Mouse (Mus musculus): ENCODE data around the gene Csf2rb. TPM values are rescaled to one million over a fixed set of nuclear protein-coding genes. Genes with fewer than 3 reads are reported as not detected.

Csf2rb gene
- polyA plus RNA-seq, 1 experiment from 2014 or later, result 1.5 TPM

DNA sequence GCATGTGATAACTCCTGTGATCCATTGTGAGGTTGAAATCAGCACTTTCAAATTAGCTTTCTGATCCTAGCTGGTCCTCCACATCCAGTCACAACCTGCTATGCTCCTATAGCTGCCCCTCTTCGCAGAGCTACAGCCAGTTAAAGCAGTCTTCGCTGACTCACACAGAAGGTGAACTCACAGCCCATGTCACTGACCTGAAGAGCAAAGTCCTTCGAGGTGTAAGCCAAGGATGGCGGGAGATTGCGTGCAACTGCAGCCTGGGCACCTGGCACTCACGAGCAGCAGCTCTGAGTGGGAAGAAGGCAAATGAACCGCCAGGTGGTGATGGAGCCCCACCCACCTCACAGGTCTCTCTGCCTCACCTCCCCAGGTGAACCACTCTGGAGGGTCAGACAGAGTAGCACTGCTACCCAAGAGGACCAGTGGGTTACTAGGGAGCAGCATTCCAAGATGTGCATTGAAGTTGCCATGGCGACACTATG lies 70.0 kb downstream of the Csf2rb start, which contains the start of gene Tex33:
Tex33 (minus strand) TSS at position 435 of the 485 bp plus-strand sequence.
- H3K9me3 ChIP-seq (replicated peaks), result no peaks in the 10 kb centered on the region
- 87% methylated on average over 8 of the region's 8 CpGs for whole genome bisulfite sequencing
- H3K27me3 ChIP-seq (ENCODE audit: low read depth, poor library complexity, severe bottlenecking), result no peaks in the 10 kb centered on the region
- no peaks in the 10 kb centered on the region for H3K4me1 ChIP-seq
- H3K4me3 ChIP-seq, result no peak within 1 kb of the TSS
- DNase-seq (ENCODE audit: low spot score), result no peak
- no peak within 1 kb of the TSS for H3K27ac ChIP-seq
- H3K36me3 ChIP-seq, result no peaks in the 10 kb centered on the region

GRCm38 (mm10) chr15:78401345-78401744 lies 75.8 kb downstream of the Csf2rb start:
- Histone ChIP-seq H3K4me3 (no peak overlapping the region), H3K4me1 (peaks cover 25% of the 10 kb centered on the region), H3K27ac (no peak overlapping the region), H3K36me3 (no peaks in the 10 kb centered on the region), H3K27me3 (ENCODE audit: low read depth, poor library complexity, severe bottlenecking) (no peaks in the 10 kb centered on the region), H3K9me3 (replicated peaks) (no peaks in the 10 kb centered on the region)
- no peak for DNase-seq (ENCODE audit: low spot score)
- 84% methylated on average over 6 of the region's 6 CpGs for WGBS

DNA sequence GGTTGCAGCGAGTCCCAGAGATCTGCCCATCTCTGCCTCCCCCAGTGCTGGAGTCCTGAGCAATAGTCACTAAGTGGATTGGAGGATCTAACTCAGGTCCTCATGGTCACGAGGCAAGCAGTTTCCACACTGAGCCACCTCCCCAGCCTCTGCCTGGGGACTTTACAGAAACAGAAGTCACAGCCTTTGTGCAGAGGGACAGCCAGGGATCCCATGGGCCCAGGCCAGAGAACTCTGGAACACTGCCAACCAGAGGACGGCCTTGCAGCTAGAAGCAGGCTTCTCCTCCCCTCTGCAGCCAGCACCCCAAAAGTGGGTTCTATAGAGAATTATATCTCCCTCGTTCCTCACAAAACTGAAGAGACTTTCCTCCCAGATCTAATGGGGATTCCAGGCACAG lies 76.4 kb downstream of the Csf2rb start:
- H3K4me1 ChIP-seq, result peaks cover 30% of the 10 kb centered on the region
- no peak overlapping the region for H3K4me3 ChIP-seq
- WGBS, result 80% methylated on average over 4 of the region's 4 CpGs
- DNase-seq (ENCODE audit: low spot score), result no peak
- no peaks in the 10 kb centered on the region for H3K9me3 ChIP-seq (replicated peaks)
- no peaks in the 10 kb centered on the region for H3K36me3 ChIP-seq
- H3K27ac ChIP-seq, result no peak overlapping the region
- H3K27me3 ChIP-seq (ENCODE audit: low read depth, poor library complexity, severe bottlenecking), result no peaks in the 10 kb centered on the region

GRCm38 (mm10) chr15:78402423-78402822 lies 76.9 kb downstream of the Csf2rb start:
- 82% methylated on average over 7 of the region's 7 CpGs for WGBS
- peaks cover 35% of the 10 kb centered on the region for H3K4me1 ChIP-seq
- H3K27me3 ChIP-seq (ENCODE audit: low read depth, poor library complexity, severe bottlenecking), result 0 out of 2 replicates have a peak, but pooled peaks cover under 1% of the 10 kb centered on the region
- no peaks in the 10 kb centered on the region for H3K9me3 ChIP-seq (replicated peaks)
- no peak overlapping the region for H3K4me3 ChIP-seq
- H3K36me3 ChIP-seq, result no peaks in the 10 kb centered on the region
- no peak overlapping the region for H3K27ac ChIP-seq
- no peak for DNase-seq (ENCODE audit: low spot score)

DNA sequence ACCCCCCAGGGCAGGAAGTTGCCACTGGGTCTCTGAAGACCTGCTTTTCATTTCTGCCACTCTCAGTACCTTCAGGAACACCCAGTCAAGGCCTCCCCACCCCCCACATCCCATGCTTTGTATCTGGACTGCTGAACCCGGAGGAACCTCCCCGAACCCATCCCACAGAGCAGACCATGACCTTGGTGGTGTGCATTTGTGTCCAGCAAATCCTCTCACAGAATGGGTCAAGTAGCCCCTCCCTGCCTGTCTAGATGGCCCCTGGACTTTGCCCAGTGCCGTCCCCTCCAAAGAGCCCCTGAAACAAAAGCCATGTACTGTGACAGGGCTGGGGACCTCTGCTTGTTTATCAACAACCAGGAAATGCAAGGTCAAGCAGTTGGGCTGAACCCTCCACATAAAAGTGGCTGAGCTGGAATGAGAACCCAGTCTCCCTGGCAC lies 77.8 kb downstream of the Csf2rb start:
- no peak for DNase-seq (ENCODE audit: low spot score)
- no peaks in the 10 kb centered on the region for H3K36me3 ChIP-seq
- H3K9me3 ChIP-seq (replicated peaks), result no peaks in the 10 kb centered on the region
- H3K27me3 ChIP-seq (ENCODE audit: low read depth, poor library complexity, severe bottlenecking), result peaks cover 9% of the 10 kb centered on the region
- H3K4me1 ChIP-seq, result peaks cover 39% of the 10 kb centered on the region
- H3K4me3 ChIP-seq, result no peak overlapping the region
- WGBS, result 61% methylated on average over 3 of the region's 3 CpGs
- H3K27ac ChIP-seq, result peak overlapping the region; percentile 19; the same call in 1 of the 2 replicates

Small RNA genes lying within 50 kb of the gene (microRNA-seq; reads per million reads assigned to microRNA genes)
- not detected for gene Mir7676-1
- not detected for gene Mir7676-2

Other genes starting within 250 kb of the Csf2rb start
- not detected in 2 replicates for gene Cacng2, start 205.7 kb upstream of the Csf2rb start, polyA plus RNA-seq (2016; fragmentation: Nextera tagmentation; extraction: Ambion mirVana)
- 121 and 122 TPM in 2 replicates for gene Ift27, start 151.6 kb upstream of the Csf2rb start, polyA plus RNA-seq (2016; fragmentation: Nextera tagmentation; extraction: Ambion mirVana)
- gene Pvalb, start 119.4 kb upstream of the Csf2rb start, polyA plus RNA-seq (2016; fragmentation: Nextera tagmentation; extraction: Ambion mirVana), result not detected in 2 replicates
- 4.3 and 5.3 TPM in 2 replicates for gene Ncf4, start 81.0 kb upstream of the Csf2rb start, polyA plus RNA-seq (2016; fragmentation: Nextera tagmentation; extraction: Ambion mirVana)
- gene Csf2rb2, start 20.0 kb upstream of the Csf2rb start, polyA plus RNA-seq (2016; fragmentation: Nextera tagmentation; extraction: Ambion mirVana), result 0.40 and 0.45 TPM in 2 replicates
- gene Tex33, start 70.2 kb downstream of the Csf2rb start, polyA plus RNA-seq (2016; fragmentation: Nextera tagmentation; extraction: Ambion mirVana), result not detected in 2 replicates
- 8.1 and 8.5 TPM in 2 replicates for gene Tst, start 80.2 kb downstream of the Csf2rb start, polyA plus RNA-seq (2016; fragmentation: Nextera tagmentation; extraction: Ambion mirVana)
- 1.1 and 2.1 TPM in 2 replicates for gene Mpst, start 80.7 kb downstream of the Csf2rb start, polyA plus RNA-seq (2016; fragmentation: Nextera tagmentation; extraction: Ambion mirVana)
- gene Kctd17, start 102.8 kb downstream of the Csf2rb start, polyA plus RNA-seq (2016; fragmentation: Nextera tagmentation; extraction: Ambion mirVana), result 42.8 and 49.9 TPM in 2 replicates
- gene Tmprss6, start 142.9 kb downstream of the Csf2rb start, polyA plus RNA-seq (2016; fragmentation: Nextera tagmentation; extraction: Ambion mirVana), result 0.06 TPM in 1 of 2 replicates, not detected in the other
- 0.04 TPM in 1 of 2 replicates, not detected in the other for gene Il2rb, start 169.5 kb downstream of the Csf2rb start, polyA plus RNA-seq (2016; fragmentation: Nextera tagmentation; extraction: Ambion mirVana)
- gene C1qtnf6, start 205.7 kb downstream of the Csf2rb start, polyA plus RNA-seq (2016; fragmentation: Nextera tagmentation; extraction: Ambion mirVana), result 10.9 and 14.6 TPM in 2 replicates
- gene Sstr3, start 218.9 kb downstream of the Csf2rb start, polyA plus RNA-seq (2016; fragmentation: Nextera tagmentation; extraction: Ambion mirVana), result not detected in 2 replicates
- 4.3 and 4.4 TPM in 2 replicates for gene Rac2, start 247.0 kb downstream of the Csf2rb start, polyA plus RNA-seq (2016; fragmentation: Nextera tagmentation; extraction: Ambion mirVana)

All from limb, embryonic 10.5 days (tissue).